Mouse (Mus musculus): Measurements from ENCODE around the gene Gm19426.
"Not testable (repeated sequence)": the region's sequence is repeated elsewhere in the genome, so short reads cannot be mapped to it uniquely, and the experiment has no call there.

The Gm19426 gene

GRCm38 (mm10) chr2:84744126-84744525 is 671 bp upstream of the Gm19426 start:
- DNase-seq: no peak

GRCm38 (mm10) chr2:84742451-84743283 is 788 bp downstream of the Gm19426 start:
- peak; percentile 17 for DNase-seq

GRCm38 (mm10) chr2:84741841-84742450 is 1.5 kb downstream of the Gm19426 start:
- DNase-seq: peak; percentile 5

- DNase-seq: peak; percentile 26
These were observed 2.7 kb downstream of the Gm19426 start for GRCm38 (mm10) chr2:84740608-84741333.

- peak; percentile 71 for DNase-seq
These were observed 5.1 kb downstream of the Gm19426 start for GRCm38 (mm10) chr2:84738271-84738911.

- no peak for DNase-seq
These were observed 6.0 kb downstream of the Gm19426 start for GRCm38 (mm10) chr2:84737451-84737925.

- no peak for DNase-seq
These were observed 6.9 kb downstream of the Gm19426 start for GRCm38 (mm10) chr2:84736312-84737161.

- DNase-seq: no peak
These were observed 8.0 kb downstream of the Gm19426 start for GRCm38 (mm10) chr2:84735346-84735920.

GRCm38 (mm10) chr2:84734919-84735318 is 8.5 kb downstream of the Gm19426 start:
- DNase-seq: no peak

GRCm38 (mm10) chr2:84734351-84734864 is 9.0 kb downstream of the Gm19426 start:
- DNase-seq: no peak

- DNase-seq: no peak
These were observed 9.7 kb downstream of the Gm19426 start, which contains the start of gene Ypel4 for GRCm38 (mm10) chr2:84733579-84734300. Gene Ypel4 (plus strand): TSS chr2:84734058.

- DNase-seq: no peak
These were observed 11.1 kb downstream of the Gm19426 start for GRCm38 (mm10) chr2:84732394-84732793.

- peak; percentile 18 for DNase-seq
These were observed 12.2 kb downstream of the Gm19426 start for GRCm38 (mm10) chr2:84731206-84731605.

- not testable (repeated sequence) for DNase-seq
These were observed 15.3 kb downstream of the Gm19426 start for GRCm38 (mm10) chr2:84728191-84728590.

GRCm38 (mm10) chr2:84727172-84727858 is 16.1 kb downstream of the Gm19426 start, which contains the start of gene Clp1:
Gene Clp1 (minus strand): TSS chr2:84727350.
- DNase-seq: peak; percentile 98

- no peak for DNase-seq
These were observed 16.7 kb downstream of the Gm19426 start for GRCm38 (mm10) chr2:84726716-84727115.

GRCm38 (mm10) chr2:84725770-84726169 is 17.7 kb downstream of the Gm19426 start:
- no peak for DNase-seq

GRCm38 (mm10) chr2:84723856-84724255 is 19.6 kb downstream of the Gm19426 start:
- DNase-seq: no peak

GRCm38 (mm10) chr2:84721182-84721581 is 22.3 kb downstream of the Gm19426 start:
- no peak for DNase-seq

- no peak for DNase-seq
These were observed 22.7 kb downstream of the Gm19426 start for GRCm38 (mm10) chr2:84720718-84721117.
